Mouse (Mus musculus): ENCODE measurements at regions not wholly inside any gene's neighbourhood (a gene's known extent, or its start where the extent isn't known, plus 50 kb on each side); places are given as distances from the start of the nearest gene placed in this dataset.

DNA sequence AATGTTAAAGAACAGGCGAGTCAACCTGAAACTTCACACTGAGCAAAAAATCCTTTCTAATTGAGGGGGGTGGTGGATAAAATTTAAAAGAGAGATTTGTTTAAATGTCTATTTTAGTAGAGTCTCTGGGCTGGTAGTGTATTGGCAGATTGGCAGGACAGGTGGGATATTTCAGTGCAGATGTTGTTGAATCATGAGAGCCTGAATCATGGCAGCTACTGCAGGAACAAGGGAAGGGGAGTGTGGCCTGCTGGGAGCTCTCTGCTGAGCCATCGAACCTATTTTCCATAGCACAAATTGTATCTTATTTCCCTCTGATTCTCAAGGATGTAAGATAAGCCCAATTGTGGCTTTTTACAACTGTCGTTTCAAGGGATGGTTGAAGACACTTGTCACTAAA lies 760.0 kb upstream of the Lrrc6 start:
- TF ChIP-seq CTCF (conservative IDR thresholded peaks at IDR 0.05; ENCODE audit: insufficient read depth, insufficient read length, low read depth, low read length) (no peak), POLR2A (IDR thresholded peaks at IDR 0.05; ENCODE audit: low read depth, low read length) (no peak)
